Mouse (Mus musculus) heart, embryonic 10.5 days (tissue): ENCODE data around the gene Zfp940. TPM values are rescaled to one million over a fixed set of nuclear protein-coding genes. Genes with fewer than 3 reads are reported as not detected.
"Not testable (repeated sequence)": the region's sequence is repeated elsewhere in the genome, so short reads cannot be mapped to it uniquely, and the experiment has no call there.

Source experiments
- DNase-seq: peaks from one replicate; pipeline ENCODE4 v3.0.0-alpha.2; 2017; ENCODE audit warnings: low spot score
- H3K27ac ChIP-seq: fragments of 300-500 bp; sonication (generic); 2 replicates; pipeline ENCODE4 v1.5.1; 2016; ENCODE audit warnings: mild to moderate bottlenecking
- H3K27me3 ChIP-seq: fragments of 300-500 bp; sonication (generic); 2 replicates; pipeline ENCODE4 v1.6.1; 2016; ENCODE audit warnings: mild to moderate bottlenecking; ENCODE audit not compliant: poor library complexity, insufficient read depth, severe bottlenecking
- H3K36me3 ChIP-seq: fragments of 300-500 bp; sonication (generic); 2 replicates; pipeline ENCODE4 v1.6.1; 2016; ENCODE audit warnings: mild to moderate bottlenecking, moderate library complexity
- H3K4me1 ChIP-seq: fragments of 300-500 bp; sonication (generic); 2 replicates; pipeline ENCODE4 v1.6.1; 2016; ENCODE audit warnings: mild to moderate bottlenecking
- H3K4me3 ChIP-seq: fragments of 300-500 bp; sonication (generic); 2 replicates; pipeline ENCODE4 v1.5.1; 2016; ENCODE audit warnings: mild to moderate bottlenecking, moderate library complexity
- H3K9me3 ChIP-seq: fragments of 300-500 bp; sonication (generic); 2 replicates; pipeline ENCODE4 v1.6.1; 2016; ENCODE audit warnings: mild to moderate bottlenecking, moderate library complexity
- WGBS: fragments of 180-500 bp; shearing (Covaris S2); methylation state at CpG from one replicate; pipeline ENCODE4 v1.1.7; 2016; 5-methylcytosine and 5-hydroxymethylcytosine counted together
- polyA plus RNA-seq: library from polyadenylated mRNA; unstranded; fragments of >200 nt; fragmentation: Nextera tagmentation; extraction: Ambion mirVana; gene quantifications from 2 replicates; pipeline ENCODE4 v1.2.1, GENCODE M21; 2016

The Zfp940 gene
- polyA plus RNA-seq, result 4.4 and 5.7 TPM in 2 replicates

- H3K9me3 ChIP-seq, result no peaks in the 10 kb centered on the region; the same call in 1 of the 2 replicates
- peaks cover 17% of the 10 kb centered on the region for H3K36me3 ChIP-seq
- H3K4me1 ChIP-seq, result peaks cover 14% of the 10 kb centered on the region
- 1% methylated on average over 21 of the region's 21 CpGs for WGBS
- peak within 1 kb of the TSS; percentile 85 for H3K27ac ChIP-seq
- peak; percentile 96 for DNase-seq
- H3K4me3 ChIP-seq, result peak within 1 kb of the TSS; percentile 73
- H3K27me3 ChIP-seq, result no peaks in the 10 kb centered on the region
These were observed at the start of gene Zfp940 for GRCm38 (mm10) chr7:29853219-29853842. Zfp940 (minus strand) TSS chr7:29853669.

DNA sequence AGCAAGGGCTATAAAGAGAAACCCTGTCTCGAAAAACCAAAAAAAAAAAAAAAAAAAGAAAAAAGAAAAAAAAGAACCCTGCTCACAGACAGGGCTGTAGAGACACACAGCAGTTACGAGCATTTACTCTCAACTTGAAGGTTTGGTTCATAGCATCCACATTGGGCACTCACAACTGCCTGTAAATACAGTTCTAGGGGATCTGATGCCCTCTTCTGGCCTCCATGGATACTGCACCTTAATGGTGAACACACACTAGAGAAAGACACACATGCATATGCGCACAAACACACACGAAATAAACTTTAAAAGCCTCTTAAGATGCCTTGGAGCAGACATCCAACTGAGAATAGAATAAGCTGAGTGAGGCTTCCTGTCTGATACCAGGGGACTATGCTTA, 44.9 kb upstream of the Zfp940 start:
- 94% methylated on average over 3 of the region's 4 CpGs for WGBS
- DNase-seq, result peak; percentile 48
- no peak overlapping the region for H3K27ac ChIP-seq
- no peak overlapping the region for H3K4me3 ChIP-seq
- H3K27me3 ChIP-seq, result no peaks in the 10 kb centered on the region
- H3K9me3 ChIP-seq, result peaks cover 23% of the 10 kb centered on the region
- no peaks in the 10 kb centered on the region for H3K4me1 ChIP-seq
- H3K36me3 ChIP-seq, result peaks cover 88% of the 10 kb centered on the region

- Histone ChIP-seq H3K27me3 (no peaks in the 10 kb centered on the region), H3K4me1 (no peaks in the 10 kb centered on the region), H3K9me3 (peaks cover 29% of the 10 kb centered on the region), H3K36me3 (peaks cover 74% of the 10 kb centered on the region), H3K27ac (no peak overlapping the region), H3K4me3 (no peak overlapping the region)
- 98% methylated on average over 4 of the region's 4 CpGs for WGBS
- peak; percentile 67 for DNase-seq
These were observed 39.3 kb upstream of the Zfp940 start for GRCm38 (mm10) chr7:29892756-29893155.

- H3K36me3 ChIP-seq, result peaks cover 53% of the 10 kb centered on the region
- peak; percentile 13 for DNase-seq
- H3K4me3 ChIP-seq, result no peak overlapping the region
- WGBS, result 95% methylated on average over 7 of the region's 7 CpGs
- no peak overlapping the region for H3K27ac ChIP-seq
- H3K4me1 ChIP-seq, result no peaks in the 10 kb centered on the region
- peaks cover 42% of the 10 kb centered on the region for H3K9me3 ChIP-seq
- H3K27me3 ChIP-seq, result no peaks in the 10 kb centered on the region
These were observed 37.0 kb upstream of the Zfp940 start for GRCm38 (mm10) chr7:29890501-29890900.

- H3K9me3 ChIP-seq, result peaks cover 16% of the 10 kb centered on the region
- no peak overlapping the region for H3K27ac ChIP-seq
- WGBS, result 86% methylated on average over 7 of the region's 7 CpGs
- H3K36me3 ChIP-seq, result peaks cover 22% of the 10 kb centered on the region
- DNase-seq, result peak; percentile 58
- no peaks in the 10 kb centered on the region for H3K27me3 ChIP-seq
- H3K4me3 ChIP-seq, result no peak overlapping the region
- H3K4me1 ChIP-seq, result no peaks in the 10 kb centered on the region
These were observed 27.4 kb upstream of the Zfp940 start for GRCm38 (mm10) chr7:29880916-29881315.

DNA sequence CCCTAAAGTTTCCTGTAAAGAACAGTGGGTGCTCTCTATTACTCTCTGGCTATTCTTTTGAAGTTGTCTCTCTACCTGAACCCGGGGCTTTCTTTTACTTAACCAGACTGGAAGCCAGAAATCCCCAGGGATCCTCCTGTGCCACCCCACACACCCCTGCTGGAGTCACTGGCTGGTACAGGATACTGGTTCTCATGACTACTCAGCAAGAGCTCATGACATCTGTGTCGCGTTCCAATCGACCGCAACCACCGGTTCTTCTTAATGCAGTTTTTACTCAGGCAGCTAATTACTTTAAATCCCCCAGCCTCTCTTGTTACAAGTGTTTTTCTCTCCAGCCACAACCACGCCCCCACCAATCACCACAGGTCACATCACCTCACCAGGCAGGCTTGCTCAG, 26.6 kb upstream of the Zfp940 start:
- no peaks in the 10 kb centered on the region for H3K4me1 ChIP-seq
- no peak overlapping the region for H3K27ac ChIP-seq
- DNase-seq, result peak; percentile 65
- H3K27me3 ChIP-seq, result no peaks in the 10 kb centered on the region
- 75% methylated on average over 7 of the region's 7 CpGs for WGBS
- peaks cover 31% of the 10 kb centered on the region for H3K36me3 ChIP-seq
- H3K9me3 ChIP-seq, result peaks cover 23% of the 10 kb centered on the region
- no peak overlapping the region for H3K4me3 ChIP-seq

GRCm38 (mm10) chr7:29877561-29877960, 24.1 kb upstream of the Zfp940 start:
- not testable (repeated sequence) for H3K27ac ChIP-seq
- WGBS, result 86% methylated on average over 9 of the region's 9 CpGs

GRCm38 (mm10) chr7:29874256-29874655, 20.8 kb upstream of the Zfp940 start:
- H3K4me1 ChIP-seq, result no peaks in the 10 kb centered on the region
- DNase-seq, result peak; percentile 58
- no peak overlapping the region for H3K4me3 ChIP-seq
- H3K36me3 ChIP-seq, result peaks cover 48% of the 10 kb centered on the region
- H3K27me3 ChIP-seq, result no peaks in the 10 kb centered on the region
- H3K27ac ChIP-seq, result no peak overlapping the region
- WGBS, result 88% methylated on average over 10 of the region's 10 CpGs
- H3K9me3 ChIP-seq, result peaks cover 24% of the 10 kb centered on the region

More at GRCm38 (mm10) chr7:29877561-29877960, 24.1 kb upstream of the Zfp940 start:
- not testable (repeated sequence) for H3K4me3 ChIP-seq, H3K4me1 ChIP-seq, H3K27me3 ChIP-seq
- Histone ChIP-seq H3K9me3 (peaks cover 21% of the 10 kb centered on the region), H3K36me3 (peaks cover 45% of the 10 kb centered on the region)
- peak; percentile 28 for DNase-seq

DNA sequence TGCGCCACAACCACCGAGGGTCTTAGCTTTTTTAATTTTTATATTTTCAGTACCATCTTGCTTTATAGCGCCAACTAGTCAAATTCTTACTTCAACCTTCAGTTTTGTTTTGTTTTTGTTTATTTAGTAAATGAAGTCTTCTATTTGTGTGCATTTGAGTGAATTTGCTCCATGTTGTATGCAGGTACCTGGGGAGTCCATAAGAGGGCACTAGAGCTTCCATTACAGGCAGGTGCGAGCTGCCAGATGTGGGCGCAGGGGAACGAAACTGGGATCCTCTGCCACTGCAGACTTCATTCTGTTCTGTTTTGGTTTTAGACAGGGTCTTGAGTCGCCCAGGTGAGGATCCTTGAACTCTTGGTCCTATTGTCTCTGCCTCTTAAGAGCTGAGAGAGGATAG, 8.2 kb upstream of the Zfp940 start:
- Histone ChIP-seq H3K27ac (no peak overlapping the region), H3K9me3 (no peaks in the 10 kb centered on the region; the same call in 1 of the 2 replicates), H3K27me3 (no peaks in the 10 kb centered on the region), H3K4me3 (no peak overlapping the region), H3K4me1 (no peaks in the 10 kb centered on the region), H3K36me3 (peaks cover 5% of the 10 kb centered on the region)
- WGBS, result 85% methylated on average over 7 of the region's 7 CpGs
- no peak for DNase-seq

- Histone ChIP-seq H3K4me3 (peak within 1 kb of the TSS; percentile 69), H3K36me3 (peaks cover 5% of the 10 kb centered on the region), H3K4me1 (no peaks in the 10 kb centered on the region), H3K9me3 (no peaks in the 10 kb centered on the region; the same call in 1 of the 2 replicates), H3K27ac (peak within 1 kb of the TSS; percentile 80; the same call in 1 of the 2 replicates), H3K27me3 (no peaks in the 10 kb centered on the region)
- WGBS, result 6% methylated on average over 32 of the region's 32 CpGs
- peak; percentile 97 for DNase-seq
These were observed 6.4 kb upstream of the Zfp940 start, which contains the start of gene Zfp420 for GRCm38 (mm10) chr7:29859532-29860517. Zfp420 (plus strand) TSS chr7:29859979.

- Histone ChIP-seq H3K27ac (peak overlapping the region; percentile 85; the same call in 1 of the 2 replicates), H3K9me3 (no peaks in the 10 kb centered on the region), H3K4me1 (peaks cover 14% of the 10 kb centered on the region), H3K36me3 (peaks cover 17% of the 10 kb centered on the region), H3K4me3 (peak overlapping the region; percentile 73), H3K27me3 (no peaks in the 10 kb centered on the region)
- no peak for DNase-seq
- 55% methylated on average over 9 of the region's 9 CpGs for WGBS
These were observed 644 bp downstream of the Zfp940 start for GRCm38 (mm10) chr7:29852831-29853218.

- WGBS, result 88% methylated on average over 5 of the region's 5 CpGs
- Histone ChIP-seq H3K36me3 (peaks cover 33% of the 10 kb centered on the region), H3K9me3 (no peaks in the 10 kb centered on the region)
These were observed 8.9 kb downstream of the Zfp940 start for GRCm38 (mm10) chr7:29844616-29845015.

GRCm38 (mm10) chr7:29842105-29842504, 11.4 kb downstream of the Zfp940 start:
- Histone ChIP-seq H3K4me3 (no peak overlapping the region), H3K36me3 (peaks cover 30% of the 10 kb centered on the region), H3K27me3 (no peaks in the 10 kb centered on the region), H3K4me1 (no peaks in the 10 kb centered on the region), H3K27ac (no peak overlapping the region), H3K9me3 (no peaks in the 10 kb centered on the region)
- no peak for DNase-seq
- 95% methylated on average over 1 of the region's 1 CpGs for WGBS

More at GRCm38 (mm10) chr7:29844616-29845015, 8.9 kb downstream of the Zfp940 start:
- H3K27me3 ChIP-seq, result no peaks in the 10 kb centered on the region
- no peak overlapping the region for H3K27ac ChIP-seq
- no peak for DNase-seq
- H3K4me1 ChIP-seq, result no peaks in the 10 kb centered on the region
- no peak overlapping the region for H3K4me3 ChIP-seq
